Mouse (Mus musculus): ENCODE results near the gene Mturn. TPM values are rescaled to one million over a fixed set of nuclear protein-coding genes. Genes with fewer than 3 reads are reported as not detected.
A peak's percentile ranks its signal among the peaks of the same experiment; 100 is the strongest.

The Mturn gene
- total and polyA plus RNA-seq, 2 experiments from 2014 or later: 107 to 241 TPM

DNA sequence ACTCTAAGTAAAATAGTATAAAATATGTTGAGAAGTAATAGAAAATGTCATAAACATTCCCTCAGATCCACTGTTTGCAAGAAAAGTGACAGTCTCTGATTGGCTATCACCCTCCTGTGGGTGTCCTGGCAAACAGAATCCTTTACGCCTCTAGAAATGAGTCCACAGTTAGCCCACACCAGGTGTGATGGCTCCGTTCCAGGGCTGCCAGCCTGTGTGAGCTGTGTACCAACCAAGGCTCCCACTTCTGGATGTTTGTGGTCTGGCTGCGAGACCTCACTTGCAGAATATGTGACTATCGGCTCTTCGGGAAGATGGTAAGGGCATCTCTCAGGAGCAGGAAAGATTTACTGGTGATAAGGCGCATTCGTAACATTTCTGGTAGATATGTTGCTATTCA lies 67.6 kb downstream of the Mturn start:
- TF ChIP-seq CTCF (IDR thresholded peaks at IDR 0.05; ENCODE audit: low read depth): no peak
- no peak overlapping the region for H3K4me3 ChIP-seq (ENCODE audit: low read depth, low read length)
- no peak overlapping the region for H3K27ac ChIP-seq (ENCODE audit: low read depth, low read length)
- DNase-seq: no peak
- no peaks in the 10 kb centered on the region for H3K27me3 ChIP-seq (ENCODE audit: insufficient read depth, low read length)
- ATAC-seq: no peak
- H3K4me2 ChIP-seq (ENCODE audit: low read depth): no peak overlapping the region
- WGBS: 85% methylated on average over 7 of the region's 7 CpGs
- H3K9ac ChIP-seq: no peak overlapping the region
- no peaks in the 10 kb centered on the region for H3K4me1 ChIP-seq (ENCODE audit: insufficient read depth)
- no peaks in the 10 kb centered on the region for H3K9me3 ChIP-seq (ENCODE audit: low read length)
- H3K36me3 ChIP-seq (ENCODE audit: insufficient read depth): no peaks in the 10 kb centered on the region

- Histone ChIP-seq H3K4me2 (ENCODE audit: low read depth) (no peak overlapping the region), H3K4me1 (ENCODE audit: insufficient read depth) (no peaks in the 10 kb centered on the region), H3K9me3 (ENCODE audit: low read length) (no peaks in the 10 kb centered on the region), H3K27ac (ENCODE audit: low read depth, low read length) (no peak overlapping the region), H3K9ac (no peak overlapping the region), H3K36me3 (ENCODE audit: insufficient read depth) (no peaks in the 10 kb centered on the region), H3K27me3 (ENCODE audit: insufficient read depth, low read length) (no peaks in the 10 kb centered on the region), H3K4me3 (ENCODE audit: low read depth, low read length) (no peak overlapping the region)
- no peak for TF ChIP-seq CTCF (IDR thresholded peaks at IDR 0.05; ENCODE audit: low read depth)
- ATAC-seq: no peak
- DNase-seq: peak; percentile 18
- WGBS: 62% methylated on average over 4 of the region's 4 CpGs
These were observed 70.2 kb downstream of the Mturn start for GRCm38 (mm10) chr6:54751621-54752020.

GRCm38 (mm10) chr6:54752076-54752475 lies 70.7 kb downstream of the Mturn start:
- DNase-seq (no peak), ATAC-seq (no peak)
- H3K9ac ChIP-seq: no peak overlapping the region
- TF ChIP-seq CTCF (IDR thresholded peaks at IDR 0.05; ENCODE audit: low read depth): no peak
- H3K27ac ChIP-seq (ENCODE audit: low read depth, low read length): no peak overlapping the region
- H3K4me3 ChIP-seq (ENCODE audit: low read depth, low read length): no peak overlapping the region
- H3K4me1 ChIP-seq (ENCODE audit: insufficient read depth): no peaks in the 10 kb centered on the region
- no peaks in the 10 kb centered on the region for H3K27me3 ChIP-seq (ENCODE audit: insufficient read depth, low read length)
- H3K4me2 ChIP-seq (ENCODE audit: low read depth): no peak overlapping the region
- WGBS: 56% methylated on average over 3 of the region's 3 CpGs
- no peaks in the 10 kb centered on the region for H3K9me3 ChIP-seq (ENCODE audit: low read length)
- no peaks in the 10 kb centered on the region for H3K36me3 ChIP-seq (ENCODE audit: insufficient read depth)

Other genes starting within 250 kb of the Mturn start
- gene Scrn1, start 115.1 kb upstream of the Mturn start, total RNA-seq (2014; rRNA removed): 189 and 195 TPM in 2 replicates
- gene Scrn1, start 115.1 kb upstream of the Mturn start, polyA plus RNA-seq (2015; fragmentation: Nextera tagmentation; extraction: Ambion mirVana): 95.5 and 122 TPM in 2 replicates
- gene Plekha8, start 86.5 kb upstream of the Mturn start, total RNA-seq (2014; rRNA removed): 14.8 and 19.3 TPM in 2 replicates
- gene Plekha8, start 86.5 kb upstream of the Mturn start, polyA plus RNA-seq (2015; fragmentation: Nextera tagmentation; extraction: Ambion mirVana): 4.5 and 4.7 TPM in 2 replicates
- gene Fkbp14, start 84.3 kb upstream of the Mturn start, total RNA-seq (2014; rRNA removed): 5.2 and 9.6 TPM in 2 replicates
- 4.1 and 4.5 TPM in 2 replicates for gene Fkbp14, start 84.3 kb upstream of the Mturn start, polyA plus RNA-seq (2015; fragmentation: Nextera tagmentation; extraction: Ambion mirVana)
- 74.2 and 83.8 TPM in 2 replicates for gene Znrf2, start 135.3 kb downstream of the Mturn start, total RNA-seq (2014; rRNA removed)
- gene Znrf2, start 135.3 kb downstream of the Mturn start, polyA plus RNA-seq (2015; fragmentation: Nextera tagmentation; extraction: Ambion mirVana): 11.2 and 13.1 TPM in 2 replicates